Mouse (Mus musculus) C2C12 (cell line): ENCODE results near the gene Acsf2.

Experiments used
- CTCF ChIP-seq: IDR thresholded peaks from one replicate; pipeline ENCODE4 v1.5.1; 2011; ENCODE audit not compliant: control insufficient read depth, insufficient read depth, insufficient read length
- MYOD1 ChIP-seq: IDR thresholded peaks from one replicate; pipeline ENCODE4 v1.6.1; 2011; ENCODE audit warnings: low read depth; ENCODE audit not compliant: control insufficient read depth, insufficient read length

- no peak for TF ChIP-seq MYOD1
- TF ChIP-seq CTCF, result no peak
Observed at GRCm38 (mm10) chr11:94542400-94542799, 59.3 kb downstream of the Acsf2 start.
